Comparison of ENCODE assay signal across 15 mouse cellular contexts in genomic region chr8:115536554-115537346, GRCm38 (mm10).
DNase-seq lines count a peak whose midpoint lies in the region; ATAC-seq and TF ChIP-seq lines count a peak whose summit lies in the region.
"Had no signal": no experiment of that assay in that cellular context is flagged by ENCODE, and none has a peak within 500 bp of the region (broad histone marks: within the 10 kb centered on the region; RNA-seq: fewer than 3 reads in every experiment).

No protein-coding gene starts in this region.

- WGBS in hindbrain, postnatal 0 days: 47% methylated on average over 19 of the region's 19 CpGs

- TF ChIP-seq CTCF in hindbrain, postnatal 0 days (IDR thresholded peaks at IDR 0.05; ENCODE audit: low read depth): no peak

- ATAC-seq in hindbrain, postnatal 0 days: no peak

- no peak overlapping the region for H3K9ac ChIP-seq in hindbrain, postnatal 0 days (replicated peaks; ENCODE audit: low read length)
- H3K9ac ChIP-seq: embryonic facial prominence, embryonic 13.5 days; liver, embryonic 15.5 days; midbrain, embryonic 12.5 days had no signal

- no peaks in the 10 kb centered on the region for H3K9me3 ChIP-seq in hindbrain, postnatal 0 days (ENCODE audit: low read length)
- H3K9me3 ChIP-seq: embryonic facial prominence, embryonic 13.5 days; liver, embryonic 15.5 days; midbrain, embryonic 12.5 days had no signal

- H3K4me1 ChIP-seq in hindbrain, postnatal 0 days (ENCODE audit: insufficient read depth, low read length): 0 out of 2 replicates have a peak, but pooled peaks cover 5% of the 10 kb centered on the region
- H3K4me1 ChIP-seq: liver, embryonic 15.5 days had no signal

- intact Hi-C loops in gastrocnemius, postnatal 36 days (cut with DNase I): no loop called here

- H3K4me3 ChIP-seq in hindbrain, postnatal 0 days (ENCODE audit: low read length): no peak overlapping the region
- H3K4me3 ChIP-seq: embryonic facial prominence, embryonic 13.5 days; liver, embryonic 15.5 days; midbrain, embryonic 12.5 days had no signal

- DNase-seq in gastrocnemius, postnatal 10 days: peak; percentile 16
- DNase-seq in gastrocnemius, postnatal 36 days: no peak
- DNase-seq in 3134 (ENCODE audit: extremely low read depth, insufficient read length, low spot score): peak; percentile 4
- peak; percentile 15 for DNase-seq in Muller cell, postnatal 12 days (ENCODE audit: inconsistent ontology term)
- DNase-seq in hindbrain, postnatal 0 days (ENCODE audit: low spot score): peak; percentile 49
- DNase-seq in adipocyte (ENCODE audit: low spot score): no peak
- no peak for DNase-seq in frontal cortex, adult 2 months (ENCODE audit: extremely low spot score in 1 of 2, low spot score in 1 of 2)
- DNase-seq: adrenal gland, postnatal 36 days; heart, postnatal 4 days; layer of hippocampus, postnatal 36 days; thymus, postnatal 36 days had no signal

- H3K27me3 ChIP-seq in hindbrain, postnatal 0 days (ENCODE audit: insufficient read depth, low read length): no peaks in the 10 kb centered on the region
- H3K27me3 ChIP-seq: liver, embryonic 15.5 days; midbrain, embryonic 12.5 days had no signal

- no peaks in the 10 kb centered on the region for H3K36me3 ChIP-seq in hindbrain, postnatal 0 days (ENCODE audit: insufficient read depth, low read length)
- H3K36me3 ChIP-seq: embryonic facial prominence, embryonic 13.5 days; G1E; liver, embryonic 15.5 days; midbrain, embryonic 12.5 days had no signal

- H3K27ac ChIP-seq in hindbrain, postnatal 0 days: no peak overlapping the region
- H3K27ac ChIP-seq: embryonic facial prominence, embryonic 13.5 days; liver, embryonic 15.5 days; midbrain, embryonic 12.5 days had no signal

- H3K4me2 ChIP-seq in hindbrain, postnatal 0 days (ENCODE audit: low read depth, low read length): no peak overlapping the region
- H3K4me2 ChIP-seq: embryonic facial prominence, embryonic 13.5 days; liver, embryonic 15.5 days; midbrain, embryonic 12.5 days had no signal

Comparison
In these comparisons a context has a peak if more than half of its experiments do, and no peak if none do; other contexts are left out.
1. DNase-seq: peak in gastrocnemius, postnatal 10 days (single experiment), 3134 (single experiment), Muller cell, postnatal 12 days (single experiment) and hindbrain, postnatal 0 days (single experiment); none in gastrocnemius, postnatal 36 days (0 of 2), adipocyte (single experiment) and frontal cortex, adult 2 months (0 of 2).